Mouse (Mus musculus) erythroblast, adult 5-6 weeks (primary cell): ENCODE results near the gene Gm10762. TPM values are rescaled to one million over a fixed set of nuclear protein-coding genes. Genes with fewer than 3 reads are reported as not detected.

Source experiments
- total RNA-seq, 2 experiments: library from RNA; stranded (forward) in 1 of 2; stranded (reverse) in 1 of 2; fragments of 150-400 nt in 1 of 2; fragments of 200-764, 138-1000 nt in 1 of 2; gene quantifications; 2 replicates each; pipeline versions ENCODE4 v1.2.3 to v1.2.4; 2015 to 2017; ENCODE audit warnings: low replicate concordance in 2 of 2

Gm10762 gene
- total RNA-seq, 2 experiments from 2014 or later: 1.4 TPM; not detected in 1

Other genes with a start within 250 kb of the Gm10762 start
- gene Tmem87b, start 149.6 kb downstream of the Gm10762 start, total RNA-seq (2015; ENCODE audit: low replicate concordance): 2.3 and 4.4 TPM in 2 replicates
- gene Tmem87b, start 149.6 kb downstream of the Gm10762 start, total RNA-seq (2017; ENCODE audit: low replicate concordance): 1.4 and 3.4 TPM in 2 replicates
- gene Fbln7, start 104.7 kb downstream of the Gm10762 start, total RNA-seq (2015; ENCODE audit: low replicate concordance): not detected in 2 replicates
- gene Fbln7, start 104.7 kb downstream of the Gm10762 start, total RNA-seq (2017; ENCODE audit: low replicate concordance): 0.09 TPM in 1 of 2 replicates, not detected in the other
- gene Zc3h8, start 23.6 kb downstream of the Gm10762 start, total RNA-seq (2015; ENCODE audit: low replicate concordance): 0.58 and 2.9 TPM in 2 replicates
- 0.70 and 0.94 TPM in 2 replicates for gene Zc3h8, start 23.6 kb downstream of the Gm10762 start, total RNA-seq (2017; ENCODE audit: low replicate concordance)
- 4.0 and 6.3 TPM in 2 replicates for gene Zc3h6, start 323 bp downstream of the Gm10762 start, total RNA-seq (2015; ENCODE audit: low replicate concordance)
- gene Zc3h6, start 323 bp downstream of the Gm10762 start, total RNA-seq (2017; ENCODE audit: low replicate concordance): 1.3 and 5.2 TPM in 2 replicates
- gene Vinac1, start 80.4 kb upstream of the Gm10762 start, total RNA-seq (2015; ENCODE audit: low replicate concordance): 0.38 TPM in 1 of 2 replicates, not detected in the other
- not detected in 2 replicates for gene Vinac1, start 80.4 kb upstream of the Gm10762 start, total RNA-seq (2017; ENCODE audit: low replicate concordance)
- 0.63 TPM in 1 of 2 replicates, not detected in the other for gene Ttl, start 98.2 kb upstream of the Gm10762 start, total RNA-seq (2015; ENCODE audit: low replicate concordance)
- 0.84 and 2.1 TPM in 2 replicates for gene Ttl, start 98.2 kb upstream of the Gm10762 start, total RNA-seq (2017; ENCODE audit: low replicate concordance)
- gene Polr1b, start 133.3 kb upstream of the Gm10762 start, total RNA-seq (2015; ENCODE audit: low replicate concordance): 1.0 and 4.4 TPM in 2 replicates
- gene Polr1b, start 133.3 kb upstream of the Gm10762 start, total RNA-seq (2017; ENCODE audit: low replicate concordance): 4.9 and 5.3 TPM in 2 replicates
- gene Chchd5, start 162.0 kb upstream of the Gm10762 start, total RNA-seq (2015; ENCODE audit: low replicate concordance): 3.5 and 7.5 TPM in 2 replicates
- gene Chchd5, start 162.0 kb upstream of the Gm10762 start, total RNA-seq (2017; ENCODE audit: low replicate concordance): 2.8 and 6.9 TPM in 2 replicates
- gene Slc20a1, start 231.0 kb upstream of the Gm10762 start, total RNA-seq (2015; ENCODE audit: low replicate concordance): 40.5 and 44.1 TPM in 2 replicates
- 240 and 313 TPM in 2 replicates for gene Slc20a1, start 231.0 kb upstream of the Gm10762 start, total RNA-seq (2017; ENCODE audit: low replicate concordance)